Mouse (Mus musculus): ENCODE results near the gene Igfals.
A peak's percentile ranks its signal among the peaks of the same experiment; 100 is the strongest.

Igfals gene

DNA sequence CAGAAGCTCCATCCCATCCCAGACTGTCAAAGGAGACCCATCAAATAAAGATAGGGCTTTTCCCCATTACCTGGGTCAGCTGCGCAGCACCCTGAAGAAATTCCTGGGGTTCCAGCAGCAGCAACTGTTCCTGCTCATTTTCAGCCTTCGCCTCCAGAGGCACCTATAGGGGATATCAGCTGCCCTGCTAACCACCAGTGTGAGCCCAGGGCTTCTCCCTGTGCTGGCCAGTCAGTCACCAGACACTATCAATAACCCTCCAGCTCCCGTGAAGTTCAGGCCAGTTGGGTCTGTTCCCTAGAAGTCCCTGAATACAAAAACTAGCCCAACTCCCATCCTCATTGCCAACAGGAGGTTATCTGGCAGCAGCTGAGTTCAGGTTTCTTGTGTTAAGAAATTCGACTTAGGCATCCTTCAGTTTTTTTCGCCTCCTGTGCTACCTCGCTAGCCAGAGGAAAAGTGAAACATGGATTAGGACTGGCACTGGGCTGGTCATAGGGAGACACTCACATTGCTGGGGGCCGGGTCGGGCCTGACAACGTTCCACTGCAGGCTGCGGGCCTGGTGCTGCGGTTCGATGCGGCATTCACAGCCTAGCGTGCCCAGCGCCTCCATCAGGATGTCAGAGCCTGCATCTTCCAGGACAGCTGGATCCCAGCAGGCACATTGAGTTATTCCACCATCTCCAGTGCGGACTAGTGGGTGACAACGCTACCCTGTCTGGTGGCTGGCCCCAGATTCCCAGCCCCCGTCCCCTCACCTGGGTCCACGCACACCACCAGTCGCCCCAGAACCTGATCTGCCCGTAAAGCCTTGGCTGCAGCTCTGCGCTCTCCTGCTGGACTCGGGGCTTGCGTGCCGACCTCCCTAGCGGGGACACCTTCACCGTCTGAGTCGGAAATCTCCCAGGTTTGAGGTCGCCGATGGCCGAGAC lies 28.5 kb downstream of the Igfals start:
- DNase-seq (ENCODE audit: low read depth): no peak

DNA sequence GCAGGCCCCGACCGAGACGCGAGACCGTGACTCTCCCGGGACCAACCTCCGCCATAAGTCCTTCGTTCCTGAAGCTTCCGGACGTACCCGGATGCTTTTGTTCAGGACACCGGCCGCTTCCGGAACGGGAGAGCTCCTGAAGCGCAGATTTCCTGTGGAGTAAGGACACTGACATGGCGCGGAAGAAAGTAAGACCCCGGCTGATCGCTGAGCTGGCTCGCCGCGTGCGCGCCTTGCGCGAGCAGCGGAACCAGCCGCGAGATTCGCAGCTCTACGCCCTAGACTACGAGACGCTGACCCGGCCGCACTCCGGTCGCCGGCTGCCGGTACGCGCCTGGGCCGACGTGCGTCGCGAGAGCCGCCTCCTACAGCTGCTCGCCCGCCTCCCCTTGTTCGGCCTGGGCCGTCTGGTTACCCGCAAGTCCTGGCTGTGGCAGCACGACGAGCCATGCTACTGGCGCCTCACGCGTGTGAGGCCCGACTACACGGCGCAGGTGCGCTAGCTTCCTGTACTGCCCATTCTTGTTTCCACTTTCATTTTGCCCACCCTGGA lies 29.3 kb downstream of the Igfals start, which contains the start of the genes Eme2 and Mrps34:
TSS of gene Eme2 (minus strand) at position 93 of the 553 bp plus-strand sequence.
TSS of gene Mrps34 (plus strand) at position 122 of the 553 bp plus-strand sequence.
- peak; percentile 91 for DNase-seq (ENCODE audit: low read depth)

DNA sequence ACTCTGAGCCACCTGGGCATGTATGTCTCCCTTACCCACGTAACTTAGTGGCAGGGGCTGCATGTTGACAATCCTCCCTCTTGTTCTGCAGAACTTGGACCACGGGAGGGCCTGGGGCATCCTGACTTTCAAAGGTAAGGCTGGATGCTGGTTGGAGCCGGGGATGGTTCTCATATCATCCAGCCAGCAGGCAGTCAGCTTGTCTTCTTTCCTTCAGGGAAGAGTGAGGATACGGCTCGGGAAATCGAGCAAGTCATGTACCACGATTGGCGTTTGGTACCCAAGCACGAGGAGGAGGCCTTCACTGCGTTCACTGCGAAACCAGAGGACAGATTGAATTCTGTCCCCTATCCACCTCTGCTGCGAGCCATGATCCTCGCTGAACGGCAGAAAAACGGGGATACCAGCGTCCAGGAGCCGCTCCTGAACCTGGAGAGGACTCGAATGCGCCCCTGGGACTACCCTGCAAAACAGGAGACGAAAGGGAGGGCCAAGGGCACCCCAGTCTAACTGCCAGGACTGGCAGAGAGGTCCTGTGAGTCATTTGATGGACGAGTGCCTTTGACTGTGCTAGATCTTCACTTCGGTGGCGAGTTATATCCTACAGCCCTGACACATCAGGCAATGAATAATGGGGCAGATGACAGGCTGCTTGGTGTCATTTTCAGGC lies 29.9 kb downstream of the Igfals start:
- DNase-seq (ENCODE audit: low read depth): no peak

DNA sequence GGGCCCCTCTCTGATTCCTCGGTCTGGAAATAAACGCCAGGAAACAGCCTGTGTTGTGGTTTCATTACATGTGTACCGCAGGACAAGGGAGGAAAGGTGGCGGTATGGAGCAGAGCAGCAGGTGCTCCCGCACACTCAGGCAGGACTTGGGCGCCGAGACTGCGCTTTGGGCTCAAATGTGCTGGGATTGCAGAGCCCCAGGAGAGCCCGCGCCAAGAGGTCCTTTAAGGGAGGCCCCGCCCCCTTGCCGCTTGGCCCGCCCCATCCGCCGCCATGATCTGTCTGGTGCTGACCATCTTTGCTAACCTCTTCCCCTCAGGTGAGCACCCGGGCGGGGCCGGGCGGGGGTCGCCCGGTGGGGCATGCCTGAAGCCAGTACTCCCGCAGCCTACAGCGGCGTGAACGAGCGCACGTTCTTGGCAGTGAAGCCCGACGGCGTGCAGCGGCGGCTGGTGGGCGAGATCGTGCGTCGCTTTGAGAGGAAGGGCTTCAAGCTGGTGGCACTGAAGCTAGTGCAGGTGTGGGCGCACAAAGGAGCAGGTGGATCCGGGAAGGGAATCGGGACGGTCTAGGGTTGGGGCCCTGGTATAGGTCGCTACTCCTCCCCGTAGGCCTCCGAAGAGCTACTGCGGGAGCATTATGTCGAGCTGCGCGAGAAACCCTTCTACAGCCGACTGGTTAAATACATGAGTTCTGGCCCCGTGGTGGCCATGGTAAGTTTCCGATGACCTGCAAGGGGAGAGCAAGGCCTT lies 30.6 kb downstream of the Igfals start, which contains the start of gene Nme3:
TSS of gene Nme3 (plus strand) at position 260 of the 752 bp plus-strand sequence.
- peak; percentile 86 for DNase-seq (ENCODE audit: low read depth)

DNA sequence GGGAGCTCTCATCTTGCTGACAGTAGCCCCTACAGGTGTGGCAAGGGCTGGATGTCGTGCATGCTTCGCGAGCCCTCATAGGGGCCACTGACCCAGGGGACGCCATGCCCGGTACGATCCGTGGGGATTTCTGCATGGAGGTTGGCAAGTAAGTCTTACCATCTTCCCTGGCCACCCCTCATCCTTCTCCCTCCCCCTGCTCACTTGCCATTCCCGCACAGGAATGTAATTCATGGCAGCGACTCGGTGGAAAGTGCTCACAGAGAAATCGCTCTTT lies 31.1 kb downstream of the Igfals start:
- DNase-seq (ENCODE audit: low read depth): no peak

DNA sequence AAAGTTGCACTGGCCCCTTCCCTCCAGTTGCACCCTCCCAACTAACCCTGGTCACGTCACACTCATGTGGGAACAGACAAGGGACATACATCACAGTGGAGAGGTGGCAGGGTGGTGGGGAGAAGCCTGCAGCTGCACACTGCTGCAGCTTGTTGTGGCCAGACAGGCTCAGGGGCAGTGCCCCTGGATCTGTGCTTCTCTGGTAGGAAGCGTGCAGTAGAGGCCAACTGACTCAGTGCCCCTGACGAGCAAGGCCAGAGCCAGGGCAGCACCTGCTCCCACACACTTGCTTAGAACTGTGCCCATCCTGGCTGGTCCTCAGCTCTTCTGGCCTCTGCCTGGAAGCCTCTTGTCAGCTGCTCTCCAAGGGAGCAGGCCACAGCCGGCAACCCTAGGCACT lies 31.8 kb downstream of the Igfals start:
- DNase-seq (ENCODE audit: low read depth): no peak

DNA sequence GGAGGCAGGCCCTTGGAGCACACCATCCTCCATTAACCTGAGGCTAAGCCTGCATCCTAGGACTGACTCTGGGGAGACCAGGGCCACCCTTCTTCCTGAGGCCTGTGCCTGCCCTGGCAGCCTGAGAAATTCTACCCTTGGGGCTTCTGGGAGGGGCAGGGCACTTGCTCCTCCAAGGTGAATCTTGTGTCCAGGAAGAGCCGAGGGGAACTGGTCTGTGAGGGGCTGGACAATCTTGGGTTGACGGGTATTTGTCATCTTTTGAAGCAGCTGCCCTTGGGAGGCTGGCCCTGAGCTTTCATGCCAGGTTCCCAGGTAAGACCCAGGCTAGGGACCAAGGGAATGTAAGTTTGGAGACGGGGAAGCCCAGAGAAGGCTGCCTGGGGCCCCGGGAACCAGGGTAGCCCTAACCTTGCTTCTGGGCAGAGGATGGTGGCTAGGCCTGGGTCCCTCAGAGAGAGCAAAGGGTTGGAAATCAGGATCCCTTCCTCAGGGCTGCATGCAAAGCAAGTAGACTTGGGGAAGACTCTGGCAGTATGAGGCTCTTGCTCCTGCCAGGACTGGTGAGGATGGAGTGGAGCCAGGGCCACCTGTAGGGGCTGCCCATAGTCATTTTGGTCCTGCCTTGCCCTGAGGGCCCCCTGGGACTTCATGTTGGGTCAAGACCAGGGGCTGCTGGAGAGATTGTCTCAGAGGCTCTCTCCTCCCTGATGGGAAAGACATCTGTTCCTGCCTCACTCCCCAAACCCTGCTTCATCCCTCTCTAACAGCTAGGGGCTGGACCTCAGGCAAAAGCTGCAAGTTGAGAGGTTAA lies 32.5 kb downstream of the Igfals start:
- no peak for DNase-seq (ENCODE audit: low read depth)

DNA sequence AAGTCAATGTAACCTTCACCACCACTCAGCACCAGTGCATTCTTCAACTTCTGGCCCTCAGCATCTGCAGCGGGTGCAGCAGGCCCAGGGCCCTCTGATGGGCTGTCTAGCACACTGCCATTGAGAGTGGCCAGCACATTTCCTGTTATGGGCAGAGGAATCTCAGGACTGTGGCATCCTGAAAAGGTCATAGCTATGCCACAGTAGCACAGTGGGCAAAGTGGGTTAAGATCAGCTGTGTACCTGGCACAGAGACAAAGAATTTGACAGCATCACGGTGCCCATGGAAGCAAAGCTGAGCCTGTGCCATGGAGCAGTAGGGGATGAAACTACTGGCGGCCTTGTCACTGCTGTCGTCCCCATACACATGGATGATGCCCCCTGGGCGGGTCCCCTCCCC lies 33.4 kb downstream of the Igfals start:
- DNase-seq (ENCODE audit: low read depth): no peak

DNA sequence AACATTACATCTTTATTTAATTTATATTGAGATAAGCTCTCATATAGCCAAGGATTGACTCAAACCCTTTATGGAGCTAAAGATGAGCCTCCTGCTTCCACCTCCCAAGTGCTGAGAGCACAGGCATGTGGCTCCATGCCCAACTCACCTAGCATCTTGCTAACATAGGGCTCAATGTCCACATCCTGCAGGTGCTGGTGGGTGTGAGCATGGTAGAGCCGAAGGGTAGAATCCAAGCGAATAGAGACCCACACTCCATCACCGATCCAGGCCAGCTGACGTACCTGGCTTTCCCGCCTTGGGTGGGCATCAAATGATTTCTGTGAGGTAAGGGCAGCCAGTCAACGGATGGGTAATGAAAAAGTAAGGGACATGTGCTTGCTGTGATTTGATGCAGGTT lies 34.2 kb downstream of the Igfals start:
- DNase-seq (ENCODE audit: low read depth): no peak

DNA sequence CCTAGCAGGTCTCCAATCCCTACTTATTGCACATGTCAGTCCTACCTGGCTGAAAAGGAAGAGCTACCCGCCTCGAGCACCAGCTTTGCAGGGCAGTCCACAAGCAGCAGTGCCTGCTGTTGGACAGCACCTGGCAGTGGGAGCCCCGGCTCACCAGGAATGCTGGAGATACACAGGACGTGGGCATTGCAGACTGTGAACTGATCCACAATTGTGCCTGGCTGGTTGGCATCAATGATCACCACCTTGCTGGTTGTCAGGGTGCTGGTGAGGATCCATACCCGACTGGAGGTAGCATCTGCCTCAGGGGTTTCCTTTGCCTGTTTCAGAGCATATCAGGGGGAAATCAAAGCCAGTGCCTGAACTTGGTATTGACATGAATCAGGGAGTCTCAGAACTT lies 36.3 kb downstream of the Igfals start:
- DNase-seq (ENCODE audit: low read depth): no peak

DNA sequence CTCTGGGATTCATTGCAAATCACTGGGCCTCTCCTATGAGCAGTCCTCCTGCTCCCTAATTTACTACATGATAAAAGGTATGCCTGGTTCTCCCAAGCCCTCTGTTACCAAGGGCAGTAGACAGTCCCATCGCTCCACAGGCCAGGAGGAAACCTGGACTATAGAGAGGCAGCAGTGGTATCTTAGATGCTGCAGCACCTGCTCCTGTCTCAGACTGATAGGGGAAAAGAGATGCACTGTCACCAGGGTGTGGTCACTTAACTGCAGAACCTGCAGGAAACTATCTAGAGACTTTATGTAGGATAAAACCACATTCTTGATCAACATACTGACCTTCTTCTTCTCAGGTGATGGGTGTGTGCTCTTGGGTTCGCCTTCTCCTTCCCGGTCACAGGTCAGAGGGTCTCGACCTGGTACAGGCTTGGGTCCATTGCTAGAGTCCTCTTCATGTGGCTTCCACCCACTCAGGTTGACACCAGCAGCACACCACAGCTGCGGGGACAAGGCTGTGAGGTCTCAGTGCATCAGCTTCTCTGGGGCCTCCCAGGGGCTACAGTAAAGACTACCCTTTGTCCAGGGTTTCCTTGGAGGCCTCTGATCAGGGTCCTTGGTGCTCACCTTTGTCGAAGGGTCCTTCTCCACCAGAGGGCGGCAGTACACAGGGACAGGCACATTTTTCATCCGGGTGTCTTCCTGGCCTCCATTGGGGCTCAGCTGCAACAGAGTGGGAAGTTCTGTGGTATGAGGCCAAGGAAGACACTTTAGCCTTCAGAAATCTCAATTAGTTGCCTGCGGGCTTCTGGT lies 37.1 kb downstream of the Igfals start:
- peak; percentile 22 for DNase-seq (ENCODE audit: low read depth)

DNA sequence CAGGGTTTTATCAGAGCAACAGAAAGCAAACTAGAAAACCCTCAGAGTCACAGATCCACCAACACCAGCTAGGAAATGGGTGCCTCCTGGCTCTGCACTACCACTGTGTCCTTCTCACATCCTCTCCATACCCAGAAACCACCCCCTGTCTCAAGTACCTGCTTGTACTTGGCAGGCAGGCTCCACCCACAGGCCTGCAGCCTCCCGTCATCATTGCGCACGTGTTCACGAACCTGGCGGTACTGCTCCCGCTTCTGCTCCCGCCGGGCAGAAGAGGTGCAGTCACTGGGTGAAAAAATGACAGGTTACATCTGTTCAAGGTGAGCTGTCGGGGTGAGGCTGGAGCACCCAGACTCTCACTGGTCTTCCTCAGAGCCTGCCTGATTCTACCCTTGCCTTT lies 38.0 kb downstream of the Igfals start:
- DNase-seq (ENCODE audit: low read depth): no peak

DNA sequence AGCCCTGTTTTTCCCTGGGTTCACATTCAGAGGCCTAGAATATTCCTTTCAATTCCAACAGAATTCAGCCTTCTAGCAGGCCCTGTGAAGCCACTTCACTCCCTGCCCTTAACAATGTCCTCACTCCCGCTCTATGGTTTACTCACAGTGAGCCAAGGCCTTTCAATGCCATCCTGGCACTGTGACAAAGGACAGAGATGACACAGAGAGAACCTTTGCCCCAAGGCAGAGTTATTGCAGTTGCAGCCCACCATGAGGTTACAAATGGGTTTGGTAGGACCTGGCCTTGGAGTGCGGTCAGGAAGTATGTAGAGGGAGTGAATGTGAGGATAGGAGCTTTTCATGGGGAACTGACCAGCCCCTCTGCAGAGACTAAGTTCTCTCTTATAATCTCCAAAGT lies 41.8 kb downstream of the Igfals start:
- DNase-seq (ENCODE audit: low read depth): no peak

DNA sequence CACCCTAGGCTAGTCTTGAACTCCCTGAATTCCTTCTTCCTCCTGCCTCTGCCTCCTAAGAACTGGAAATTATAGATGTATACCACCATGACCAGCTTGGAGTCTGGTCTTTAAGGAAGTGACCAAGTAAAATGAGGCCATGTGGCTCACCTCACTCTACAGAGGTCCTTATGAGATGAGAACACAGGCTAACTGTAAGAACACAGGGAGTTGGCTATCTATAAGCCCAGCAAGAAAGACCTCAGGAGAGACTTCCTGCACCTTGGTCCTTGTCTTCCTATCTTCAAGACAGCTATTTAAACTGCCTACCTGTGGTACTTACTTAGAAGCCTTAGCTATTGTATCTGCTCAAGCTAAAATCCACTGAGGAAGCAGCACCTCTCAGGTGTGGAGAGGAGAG lies 48.2 kb downstream of the Igfals start:
- DNase-seq (ENCODE audit: low read depth): no peak

DNA sequence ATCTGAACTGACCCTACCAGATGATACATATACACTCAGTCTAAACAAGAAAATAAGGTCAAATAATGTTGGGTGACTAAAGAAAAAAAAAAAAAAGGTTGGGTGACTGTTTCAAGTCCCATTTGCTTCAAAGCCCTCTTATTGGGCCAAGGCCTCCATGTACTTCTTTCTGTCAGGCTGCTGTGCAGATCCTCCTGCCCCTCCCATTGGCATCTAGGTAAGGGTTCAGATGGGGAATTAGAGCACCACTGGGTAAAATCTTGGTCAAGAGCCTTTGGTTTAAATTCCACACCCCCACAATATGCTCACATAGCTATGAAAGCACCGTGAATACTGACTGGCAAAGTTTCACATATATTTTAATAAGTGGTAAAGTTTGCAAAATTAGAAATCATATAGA lies 57.4 kb downstream of the Igfals start:
- DNase-seq (ENCODE audit: low read depth): no peak

DNA sequence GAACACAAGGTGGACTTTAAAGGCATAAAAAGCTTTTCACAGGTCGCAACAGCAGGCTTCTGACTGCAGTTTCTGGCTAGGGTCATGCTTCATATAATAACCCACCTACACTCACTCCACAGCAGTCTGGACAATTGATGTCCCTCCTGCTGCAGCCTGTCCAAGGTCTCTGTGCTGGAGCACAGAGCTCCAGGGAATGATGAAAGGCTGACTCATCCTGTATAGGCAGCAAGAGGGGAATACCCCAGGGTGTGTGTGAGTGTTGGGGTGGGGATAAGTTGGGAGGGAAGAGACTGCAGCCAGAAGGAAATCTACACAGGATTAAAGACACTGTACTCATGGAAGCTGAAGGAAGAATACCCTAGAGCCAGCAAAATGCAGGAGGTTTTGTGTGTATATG lies 63.7 kb downstream of the Igfals start:
- DNase-seq (ENCODE audit: low read depth): no peak

Data from induced T-regulatory cell, adult 2 months (primary cell).